Mouse (Mus musculus) lung, adult 2 months (tissue): Measurements from ENCODE around the gene Ppfibp1.

Experiments used
- CTCF ChIP-seq: fragments of 200-500 bp; IDR thresholded peaks from 2 replicates; pipeline ENCODE4 v1.5.1; 2011; ENCODE audit warnings: mild to moderate bottlenecking, low read length, control low read depth; ENCODE audit not compliant: insufficient read depth
- POLR2A ChIP-seq: fragments of 200-500 bp; IDR thresholded peaks from 2 replicates; pipeline ENCODE4 v1.6.1; 2011; ENCODE audit warnings: low read depth, mild to moderate bottlenecking, control low read depth, low read length, borderline replicate concordance; ENCODE audit errors: extremely low read depth

GRCm38 (mm10) chr6:146884851-146885250 lies 3.4 kb upstream of the Ppfibp1 start:
- TF ChIP-seq POLR2A (no peak), CTCF (no peak)
